Mouse (Mus musculus): Measurements from ENCODE around the gene Syne2.
"Not testable (repeated sequence)": the region's sequence is repeated elsewhere in the genome, so short reads cannot be mapped to it uniquely, and the experiment has no call there.

Gene Syne2

DNA sequence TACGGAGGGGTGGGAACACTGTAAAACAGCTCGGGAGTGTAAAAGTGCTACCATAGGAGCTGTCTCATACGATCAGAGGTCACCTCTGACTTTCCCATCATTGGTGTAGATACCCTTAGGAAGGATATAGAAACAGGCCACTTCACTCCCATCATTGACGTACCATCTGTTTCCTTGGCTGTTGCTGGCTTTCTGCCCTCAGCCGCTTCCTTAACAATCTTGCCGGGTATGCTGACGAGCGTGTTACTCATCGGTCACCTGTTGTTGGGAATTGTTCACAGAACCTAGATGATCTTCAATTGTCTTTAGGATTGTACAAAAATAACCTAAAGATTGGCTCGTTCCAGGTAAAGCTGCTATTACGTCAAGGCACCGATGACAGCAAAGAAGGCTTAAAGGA is 284.7 kb downstream of the Syne2 start:
- DNase-seq (ENCODE audit: low spot score in 2 of 2), result peak in 1 of 2 experiments; percentile 58

DNA sequence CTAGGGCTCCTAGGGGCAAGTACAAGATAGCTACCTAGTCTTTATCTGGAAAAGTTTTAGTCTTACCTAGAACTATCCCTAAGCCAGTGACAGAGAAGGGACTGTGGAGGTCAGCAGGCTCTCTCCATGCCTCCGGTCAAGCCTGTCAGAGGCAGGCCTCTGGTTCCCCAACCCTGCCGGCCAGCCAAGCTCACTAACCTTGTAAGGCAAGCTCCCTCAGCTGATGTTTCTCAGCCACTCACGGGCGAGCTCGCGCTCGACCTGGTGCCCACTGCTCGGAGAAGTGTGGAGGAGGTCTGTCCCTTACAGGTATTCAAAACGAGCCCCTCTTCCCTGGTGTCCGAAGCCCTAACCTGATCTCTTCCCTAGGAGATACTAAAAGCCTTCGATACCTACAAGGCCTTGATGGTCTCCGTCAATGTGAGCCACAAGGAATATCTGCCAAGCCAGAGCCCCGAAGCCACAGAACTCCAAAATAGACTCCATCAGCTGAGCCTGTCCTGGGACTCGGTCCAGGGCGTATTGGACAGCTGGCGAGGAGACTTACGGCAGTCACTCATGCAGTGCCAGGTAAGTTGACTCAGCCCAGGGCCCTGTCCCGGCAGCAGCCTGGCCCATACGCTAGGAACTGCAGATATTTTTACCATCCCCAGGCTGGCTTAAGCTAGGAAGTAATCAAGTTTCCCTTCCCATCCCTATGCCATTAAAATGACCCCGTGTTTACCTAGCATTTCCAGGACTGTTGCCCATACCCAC is 286.8 kb downstream of the Syne2 start:
- no peak for DNase-seq (ENCODE audit: low spot score in 2 of 2)

GRCm38 (mm10) chr12:76109646-76110405 is 291.9 kb downstream of the Syne2 start:
- DNase-seq (ENCODE audit: low spot score in 2 of 2), result no peak

- no peak for DNase-seq (ENCODE audit: low spot score in 2 of 2)
Measured at GRCm38 (mm10) chr12:76111046-76111445, 293.1 kb downstream of the Syne2 start.

GRCm38 (mm10) chr12:76116577-76116976 is 298.6 kb downstream of the Syne2 start:
- no peak for DNase-seq (ENCODE audit: low spot score in 2 of 2)

DNA sequence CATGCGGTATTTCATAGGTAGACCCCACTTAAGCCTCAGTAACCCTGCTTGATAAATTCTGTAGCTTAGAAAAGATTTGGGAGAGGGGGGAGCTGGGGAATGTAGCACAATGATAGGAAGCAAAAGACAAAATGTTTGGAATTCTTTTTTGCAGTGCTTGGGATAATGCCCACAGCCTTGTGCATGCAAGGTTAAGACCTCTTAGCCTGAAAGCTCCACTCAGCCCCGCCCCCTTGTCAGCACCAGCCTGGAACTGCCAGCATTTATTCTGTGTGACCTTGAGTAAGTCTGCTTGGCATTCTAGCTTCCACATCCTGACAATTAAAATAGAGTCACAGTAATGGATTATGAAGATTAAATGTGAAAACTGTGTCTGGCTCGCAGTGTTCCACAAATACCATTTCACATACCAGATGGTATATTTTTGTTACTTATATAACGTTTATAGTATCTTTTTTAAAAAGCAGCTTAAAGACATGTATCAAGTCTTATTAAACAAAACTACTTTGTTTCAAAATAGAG is 299.8 kb downstream of the Syne2 start:
- DNase-seq (ENCODE audit: low spot score in 2 of 2), result peak in 1 of 2 experiments; percentile 29

GRCm38 (mm10) chr12:76123223-76123622 is 305.3 kb downstream of the Syne2 start:
- no peak for DNase-seq (ENCODE audit: low spot score in 2 of 2)

DNA sequence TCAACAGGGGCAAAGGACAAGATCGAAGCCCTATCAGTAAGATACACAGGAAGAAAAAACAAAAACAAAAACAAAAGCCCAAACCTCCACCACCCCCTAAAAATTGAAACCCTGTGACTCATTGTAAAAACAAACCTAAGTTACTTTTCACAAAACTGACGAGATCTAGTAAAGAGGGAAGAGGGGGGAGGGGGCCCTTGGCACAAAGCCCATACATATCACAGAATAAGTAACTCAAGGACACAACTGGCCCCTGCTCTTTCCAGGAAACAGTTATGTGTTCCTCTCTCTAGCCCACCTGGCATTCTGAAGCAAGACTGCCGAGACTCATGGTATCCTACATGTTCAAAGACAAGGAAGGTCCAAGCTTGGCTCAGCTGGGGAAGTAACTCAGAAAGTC is 310.4 kb downstream of the Syne2 start:
- no peak for DNase-seq (ENCODE audit: low spot score in 2 of 2)

GRCm38 (mm10) chr12:76128831-76129230 is 310.9 kb downstream of the Syne2 start:
- DNase-seq (ENCODE audit: low spot score in 2 of 2), result no peak

DNA sequence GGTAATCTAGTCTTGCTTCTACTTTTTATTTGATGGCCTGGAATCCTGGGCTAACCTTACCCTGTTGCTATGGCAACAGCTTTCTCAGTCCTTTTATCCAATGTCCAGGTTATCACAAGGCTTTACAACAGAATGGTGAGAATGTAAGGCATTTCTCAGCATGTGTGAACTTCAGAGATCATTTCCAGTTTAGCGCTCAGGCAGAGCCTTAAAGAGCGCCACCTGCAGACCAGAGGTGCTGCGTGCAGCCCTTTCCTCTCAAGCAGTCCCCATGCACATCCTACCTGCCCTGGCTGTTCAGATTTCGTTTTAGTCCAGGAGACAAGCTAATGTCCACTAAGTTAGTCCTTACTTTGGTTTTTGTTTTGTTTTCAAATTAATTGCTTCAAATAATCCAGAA is 312.3 kb downstream of the Syne2 start:
- no peak for DNase-seq (ENCODE audit: low spot score in 2 of 2)

GRCm38 (mm10) chr12:76130891-76131290 is 313.0 kb downstream of the Syne2 start:
- DNase-seq (ENCODE audit: low spot score in 2 of 2), result no peak

DNA sequence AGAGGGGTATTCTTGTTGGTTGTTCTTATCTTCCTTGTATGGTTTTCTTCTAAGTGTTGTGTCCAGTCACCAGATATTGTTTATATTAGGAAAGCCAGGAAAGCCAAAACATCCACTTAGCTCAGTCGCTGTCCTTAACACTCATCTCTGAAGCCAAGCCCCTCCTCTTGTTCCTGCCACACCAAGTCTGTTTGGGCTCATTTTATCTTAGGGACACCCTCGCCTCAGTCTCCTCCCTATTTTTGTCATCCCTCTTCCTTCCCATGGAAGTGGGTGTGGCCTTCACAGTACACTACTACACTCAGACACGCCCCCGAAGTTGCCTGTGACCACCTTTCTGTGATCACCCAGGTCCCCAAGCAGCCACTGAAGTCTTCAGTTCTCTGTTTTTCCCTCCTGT is 314.7 kb downstream of the Syne2 start:
- no peak for DNase-seq (ENCODE audit: low spot score in 2 of 2)

GRCm38 (mm10) chr12:76133081-76133480 is 315.1 kb downstream of the Syne2 start:
- DNase-seq (ENCODE audit: low spot score in 2 of 2), result not testable (repeated sequence)

GRCm38 (mm10) chr12:76136701-76137100 is 318.8 kb downstream of the Syne2 start:
- no peak for DNase-seq (ENCODE audit: low spot score in 2 of 2)

GRCm38 (mm10) chr12:76152389-76152788 is 334.5 kb downstream of the Syne2 start:
- DNase-seq (ENCODE audit: low spot score in 2 of 2), result not testable (repeated sequence)

All from left cerebral cortex, adult 9 months (tissue).